Comparison of ENCODE assay signal across 8 mouse cellular contexts in the genomic region with DNA sequence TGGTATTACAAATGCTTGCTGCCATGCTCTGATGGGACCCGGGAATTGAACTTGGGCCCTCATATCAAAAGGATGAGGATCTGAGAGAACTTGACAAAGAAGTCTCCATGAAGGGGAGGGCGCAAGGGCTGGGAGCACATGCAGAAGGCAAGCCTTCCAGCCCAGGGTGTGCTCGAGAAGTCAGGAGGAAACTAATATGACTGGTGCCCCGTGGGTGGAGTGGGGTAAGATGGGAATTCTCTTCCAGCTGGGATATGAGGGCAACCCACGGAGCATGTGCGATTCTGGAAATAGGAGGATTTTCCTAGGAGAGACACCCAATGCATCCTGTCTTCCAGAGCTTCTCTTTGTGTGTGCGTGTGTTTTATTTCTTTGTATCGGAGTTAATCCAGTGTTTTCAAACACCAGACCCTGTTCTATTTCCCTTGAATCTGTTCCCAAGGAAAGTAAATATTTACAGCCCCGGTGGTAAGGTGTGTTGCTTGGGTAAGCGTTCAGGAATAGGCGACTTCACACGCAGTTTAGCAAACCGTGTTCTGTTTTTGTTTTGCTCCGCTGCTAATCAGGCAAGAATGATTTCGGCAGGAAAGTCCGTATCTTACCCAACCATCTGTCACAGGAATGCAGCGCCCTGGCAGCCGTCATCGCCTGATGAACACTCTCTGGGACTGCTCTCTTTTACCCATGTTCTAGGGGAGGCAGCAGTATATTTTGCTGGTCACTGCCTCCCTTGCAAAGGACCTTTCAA. TPM values are rescaled to one million over a fixed set of nuclear protein-coding genes. Genes with fewer than 3 reads are reported as not detected.
DNase-seq lines count a peak whose midpoint lies in the region; ATAC-seq and TF ChIP-seq lines count a peak whose summit lies in the region.

No protein-coding gene starts in this region.

- H3K36me3 ChIP-seq in heart, adult 2 months (ENCODE audit: control insufficient read depth, insufficient read depth, low read length), result no peaks in the 10 kb centered on the region
- no peaks in the 10 kb centered on the region; the same call in 1 of the 2 replicates for H3K36me3 ChIP-seq in heart, postnatal 0 days (replicated peaks; ENCODE audit: control insufficient read depth, insufficient read depth, low read length)

- intact Hi-C loops in heart, adult 2 months (cut with DNase I), result no loop called here
- intact Hi-C loops in heart, postnatal 10 days (cut with DNase I), result no loop called here

- peak; percentile 16; the same call in 1 of the 2 replicates for ATAC-seq in heart, postnatal 0 days (ENCODE audit: insufficient read depth, low read depth)
- ATAC-seq in megakaryocyte progenitor cell, adult 5-6 weeks (replicated peaks; ENCODE audit: poor library complexity), result peak; percentile 81

- H3K4me1 ChIP-seq in heart, adult 2 months (ENCODE audit: control insufficient read depth, insufficient read depth, low read length), result peaks cover 1% of the 10 kb centered on the region
- peaks cover 9% of the 10 kb centered on the region for H3K4me1 ChIP-seq in heart, postnatal 0 days (ENCODE audit: control insufficient read depth, insufficient read depth)

- TF ChIP-seq POLR2A in heart, adult 2 months (IDR thresholded peaks at IDR 0.05; ENCODE audit: insufficient read depth, low read depth, low read length), result peak; percentile 43; the same call in 1 of the 2 replicates

- H3K4me2 ChIP-seq in heart, postnatal 0 days (ENCODE audit: low read depth, low read length), result no peak overlapping the region

- H3K27ac ChIP-seq in heart, adult 2 months, result peak overlapping the region; percentile 52; the same call in 1 of the 2 replicates
- H3K27ac ChIP-seq in heart, postnatal 0 days (ENCODE audit: low read depth), result peak overlapping the region; percentile 55
- H3K27ac ChIP-seq in layer of hippocampus, adult 2 months, result peak overlapping the region; percentile 73

- TF ChIP-seq CTCF in heart, adult 2 months (IDR thresholded peaks at IDR 0.05), result no peak
- TF ChIP-seq CTCF in heart, postnatal 0 days (IDR thresholded peaks at IDR 0.05; ENCODE audit: low read depth), result no peak
- TF ChIP-seq CTCF in layer of hippocampus, adult 2 months (conservative IDR thresholded peaks at IDR 0.05), result no peak

- WGBS in heart, adult 2 months, result 44% methylated on average over 19 of the region's 19 CpGs
- WGBS in heart, postnatal 0 days, result 42% methylated on average over 19 of the region's 19 CpGs

- H3K9me3 ChIP-seq in heart, postnatal 0 days (replicated peaks; ENCODE audit: control insufficient read depth, low read length), result no peaks in the 10 kb centered on the region

- H3K9ac ChIP-seq in heart, adult 2 months (ENCODE audit: low read depth, low read length), result no peak overlapping the region
- H3K9ac ChIP-seq in heart, postnatal 0 days (replicated peaks; ENCODE audit: low read depth, low read length), result no peak overlapping the region; the same call in 1 of the 2 replicates

- H3K79me2 ChIP-seq in heart, adult 2 months (replicated peaks; ENCODE audit: control insufficient read depth, insufficient read depth, low read length), result peaks cover 9% of the 10 kb centered on the region

- H3K4me3 ChIP-seq in heart, adult 2 months, result no peak overlapping the region
- no peak overlapping the region for H3K4me3 ChIP-seq in heart, postnatal 0 days (ENCODE audit: low read depth, low read length)
- H3K4me3 ChIP-seq in layer of hippocampus, adult 2 months, result peak overlapping the region; percentile 2; the same call in 1 of the 2 replicates

- peak in 1 of 2 experiments; percentile 31 for DNase-seq in heart, adult 2 months
- no peak for DNase-seq in heart, postnatal 10 days
- peak; percentile 70 to 75 for DNase-seq in cerebellum, postnatal 25 days
- no peak for DNase-seq in heart, postnatal 0 days (ENCODE audit: low spot score)
- DNase-seq in layer of hippocampus, adult 2 months (ENCODE audit: low spot score in 2 of 2), result peak; percentile 46 to 61
- DNase-seq in thymus, postnatal 4 days, result no peak
- DNase-seq in thymus, postnatal 14 days, result no peak

- 0 out of 2 replicates have a peak, but pooled peaks have one; percentile 52 for TF ChIP-seq EP300 in heart, adult 2 months (IDR thresholded peaks at IDR 0.05; ENCODE audit: insufficient read depth, low read depth, low read length)
- no peak for TF ChIP-seq EP300 in heart, postnatal 0 days (IDR thresholded peaks at IDR 0.05; ENCODE audit: low read depth)

- no peaks in the 10 kb centered on the region for H3K27me3 ChIP-seq in heart, adult 2 months (ENCODE audit: control insufficient read depth, insufficient read depth, low read length)
- no peaks in the 10 kb centered on the region for H3K27me3 ChIP-seq in heart, postnatal 0 days (ENCODE audit: control insufficient read depth, insufficient read depth, low read length)

RNA-seq across cellular contexts. Expression of a gene that starts 28.4 kb away (rescaled TPM):
- 10 to 100 TPM; 29.3 to 30.1 TPM for total RNA-seq in heart, adult 2 months (2021)
- polyA plus RNA-seq in heart, adult 2 months (2012; rRNA removed), result 11.9 and 13.5 TPM in 2 replicates
- 10 to 100 TPM; 34.4 to 35.2 TPM for total RNA-seq in heart, postnatal 10 days (2021)
- total RNA-seq in heart, postnatal 0 days (2014; rRNA removed; ENCODE audit: low replicate concordance), result 23.5 and 24.5 TPM in 2 replicates
- polyA plus RNA-seq in heart, postnatal 0 days (2015; fragmentation: Nextera tagmentation; extraction: Ambion mirVana), result 4.2 TPM in 2 replicates
- total RNA-seq in layer of hippocampus, adult 2 months (2021), result 10 to 100 TPM; 14.5 to 14.8 TPM
- total RNA-seq in megakaryocyte progenitor cell, adult 5-6 weeks (2015), result 0.39 and 1.1 TPM in 2 replicates
- total RNA-seq in megakaryocyte progenitor cell, adult 5-6 weeks (2017), result 0.37 and 0.64 TPM in 2 replicates

Comparison
In these comparisons a context has a peak if more than half of its experiments do, and no peak if none do; other contexts are left out.
1. DNase-seq: peak in cerebellum, postnatal 25 days (2 of 2) and layer of hippocampus, adult 2 months (2 of 2); none in heart, postnatal 10 days (0 of 2), heart, postnatal 0 days (single experiment), thymus, postnatal 4 days (single experiment) and thymus, postnatal 14 days (single experiment).
2. RNA of a gene that starts 28.4 kb away (total RNA-seq): 34.4 to 35.2 TPM in heart, postnatal 10 days, 29.3 to 30.1 TPM in heart, adult 2 months, 23.5 to 24.5 TPM in heart, postnatal 0 days and 14.5 to 14.8 TPM in layer of hippocampus, adult 2 months; 0.37 to 1.1 TPM in megakaryocyte progenitor cell, adult 5-6 weeks; every median in the first group is over 4 times any median in the second.
3. Peak in every context shown above with its lines, with median percentiles within 50 percentile points of each other: H3K27ac ChIP-seq.